Mouse (Mus musculus) gastrocnemius, postnatal 10 days (tissue): ENCODE measurements at regions not wholly inside any gene's neighbourhood (a gene's known extent, or its start where the extent isn't known, plus 50 kb on each side); places are given as distances from the start of the nearest gene placed in this dataset.

Experiments used
- DNase-seq: peaks from one replicate; pipeline ENCODE4 v3.0.0; 2021; ENCODE audit warnings: mixed read lengths

GRCm38 (mm10) chr9:40617676-40618062, 52.7 kb upstream of the Gm21915 start:
- DNase-seq = no peak

GRCm38 (mm10) chr9:40617036-40617675, 53.3 kb upstream of the Gm21915 start:
- no peak for DNase-seq

- peak; percentile 64 for DNase-seq
Observed at GRCm38 (mm10) chr9:40616426-40617035, 53.9 kb upstream of the Gm21915 start.

- DNase-seq = no peak
Observed at GRCm38 (mm10) chr9:40615891-40616290, 54.5 kb upstream of the Gm21915 start.

GRCm38 (mm10) chr9:40614071-40614470, 56.3 kb upstream of the Gm21915 start:
- no peak for DNase-seq

GRCm38 (mm10) chr9:40613182-40613581, 57.2 kb upstream of the Gm21915 start:
- DNase-seq = no peak

- no peak for DNase-seq
Observed at GRCm38 (mm10) chr9:40612755-40613154, 57.7 kb upstream of the Gm21915 start.

- no peak for DNase-seq
Observed at GRCm38 (mm10) chr9:40612312-40612711, 58.1 kb upstream of the Gm21915 start.

GRCm38 (mm10) chr9:40611626-40612025, 58.8 kb upstream of the Gm21915 start:
- DNase-seq = no peak

- DNase-seq = no peak
Observed at GRCm38 (mm10) chr9:40608596-40608995, 61.8 kb upstream of the Gm21915 start.

GRCm38 (mm10) chr9:40607941-40608340, 62.5 kb upstream of the Gm21915 start:
- no peak for DNase-seq

- DNase-seq = no peak
Observed at GRCm38 (mm10) chr9:40603521-40603920, 66.9 kb upstream of the Gm21915 start.

- DNase-seq = no peak
Observed at GRCm38 (mm10) chr9:40598431-40598831, 67.2 kb upstream of the Gramd1b start.

- DNase-seq = no peak
Observed at GRCm38 (mm10) chr9:40587421-40587820, 56.2 kb upstream of the Gramd1b start.

- DNase-seq = no peak
Observed at GRCm38 (mm10) chr9:40586581-40586980, 55.4 kb upstream of the Gramd1b start.

GRCm38 (mm10) chr9:40583554-40583953, 52.4 kb upstream of the Gramd1b start:
- peak; percentile 77 for DNase-seq

GRCm38 (mm10) chr9:40581854-40582253, 50.7 kb upstream of the Gramd1b start:
- peak; percentile 5 for DNase-seq
